Mouse (Mus musculus) ES-Bruce4 (cell line): ENCODE data around the gene Bbs2. TPM values are rescaled to one million over a fixed set of nuclear protein-coding genes. Genes with fewer than 3 reads are reported as not detected.
"Not testable (repeated sequence)": the region's sequence is repeated elsewhere in the genome, so short reads cannot be mapped to it uniquely, and the experiment has no call there.

ENCODE experiments used
- H3K27ac ChIP-seq: 2 replicates; pipeline ENCODE4 v1.5.1; 2012; ENCODE audit warnings: low read length, inconsistent platforms; ENCODE audit not compliant: insufficient read depth
- H3K27me3 ChIP-seq: 2 replicates; pipeline ENCODE4 v1.6.1; 2012; ENCODE audit warnings: mild to moderate bottlenecking, low read length, inconsistent platforms; ENCODE audit not compliant: control insufficient read depth, poor library complexity, insufficient read depth, severe bottlenecking
- H3K36me3 ChIP-seq: 2 replicates; pipeline ENCODE4 v1.6.1; 2012; ENCODE audit warnings: inconsistent platforms, mild to moderate bottlenecking, low read length, moderate library complexity; ENCODE audit not compliant: control insufficient read depth, poor library complexity, insufficient read depth, severe bottlenecking
- H3K4me1 ChIP-seq: one replicate; pipeline ENCODE4 v1.8.1; 2011; ENCODE audit warnings: low read length; ENCODE audit not compliant: control insufficient read depth, insufficient read depth
- H3K4me3 ChIP-seq: 2 replicates; pipeline ENCODE4 v1.5.1; 2011; ENCODE audit warnings: low read depth, mild to moderate bottlenecking, low read length
- H3K9ac ChIP-seq: 2 replicates; pipeline ENCODE4 v1.6.1; 2012; ENCODE audit warnings: low read depth, mild to moderate bottlenecking, inconsistent platforms; ENCODE audit not compliant: poor library complexity, severe bottlenecking
- H3K9me3 ChIP-seq: replicated peaks from 2 replicates; pipeline ENCODE4 v1.6.1; 2012; ENCODE audit warnings: mild to moderate bottlenecking, low read length, inconsistent platforms; ENCODE audit not compliant: control insufficient read depth, poor library complexity, insufficient read depth, severe bottlenecking
- CTCF ChIP-seq: IDR thresholded peaks from one replicate; pipeline ENCODE4 v1.8.1; 2011; ENCODE audit warnings: low read depth, low read length
- EP300 ChIP-seq: IDR thresholded peaks from 2 replicates; pipeline ENCODE4 v1.6.1; 2011; ENCODE audit warnings: low read depth, low read length; ENCODE audit not compliant: insufficient read depth
- POLR2A ChIP-seq: IDR thresholded peaks from one replicate; pipeline ENCODE4 v1.8.1; 2011; ENCODE audit warnings: low read length; ENCODE audit not compliant: insufficient read depth
- polyA plus RNA-seq: library from polyadenylated mRNA; stranded (reverse); fragments of >200 nt; gene quantifications from 2 replicates; pipeline ENCODE4 v1.2.4, GENCODE M21; 2011; ENCODE audit warnings: low read depth; ENCODE audit not compliant: missing spikeins, insufficient read depth, insufficient read length

Bbs2 gene
- polyA plus RNA-seq, 1 experiment: 19.3 TPM

GRCm38 (mm10) chr8:94047845-94048244 is 50.9 kb downstream of the Bbs2 start:
- TF ChIP-seq EP300 (no peak), CTCF (no peak), POLR2A (no peak)
- no peak overlapping the region for H3K27ac ChIP-seq
- no peaks in the 10 kb centered on the region for H3K4me1 ChIP-seq
- no peak overlapping the region for H3K9ac ChIP-seq
- H3K9me3 ChIP-seq: no peaks in the 10 kb centered on the region
- H3K27me3 ChIP-seq: no peaks in the 10 kb centered on the region
- H3K4me3 ChIP-seq: no peak overlapping the region
- H3K36me3 ChIP-seq: peaks cover 10% of the 10 kb centered on the region

- Histone ChIP-seq H3K4me1 (peaks cover 1% of the 10 kb centered on the region), H3K4me3 (peak overlapping the region; percentile 77), H3K27me3 (no peaks in the 10 kb centered on the region), H3K9me3 (no peaks in the 10 kb centered on the region), H3K27ac (no peak overlapping the region), H3K36me3 (peaks cover 10% of the 10 kb centered on the region), H3K9ac (peak overlapping the region; percentile 41)
- TF ChIP-seq CTCF: no peak
- TF ChIP-seq EP300: no peak
- no peak for TF ChIP-seq POLR2A
Measured at GRCm38 (mm10) chr8:94037806-94038205, 60.9 kb downstream of the Bbs2 start.

GRCm38 (mm10) chr8:94036944-94037524 is 61.7 kb downstream of the Bbs2 start, which contains the start of the genes Nudt21 and Ogfod1:
Gene Nudt21 (minus strand): TSS chr8:94037031.
Gene Ogfod1 (plus strand): TSS chr8:94037198.
- H3K27me3 ChIP-seq: no peaks in the 10 kb centered on the region
- peak within 1 kb of the TSS; percentile 86 for H3K27ac ChIP-seq
- H3K9me3 ChIP-seq: no peaks in the 10 kb centered on the region
- H3K4me1 ChIP-seq: peaks cover 1% of the 10 kb centered on the region
- peak within 1 kb of the TSS; percentile 97 for H3K4me3 ChIP-seq
- peak within 1 kb of the TSS; percentile 91 for H3K9ac ChIP-seq
- peaks cover 10% of the 10 kb centered on the region for H3K36me3 ChIP-seq
- TF ChIP-seq EP300 (no peak), CTCF (no peak), POLR2A (no peak)

DNA sequence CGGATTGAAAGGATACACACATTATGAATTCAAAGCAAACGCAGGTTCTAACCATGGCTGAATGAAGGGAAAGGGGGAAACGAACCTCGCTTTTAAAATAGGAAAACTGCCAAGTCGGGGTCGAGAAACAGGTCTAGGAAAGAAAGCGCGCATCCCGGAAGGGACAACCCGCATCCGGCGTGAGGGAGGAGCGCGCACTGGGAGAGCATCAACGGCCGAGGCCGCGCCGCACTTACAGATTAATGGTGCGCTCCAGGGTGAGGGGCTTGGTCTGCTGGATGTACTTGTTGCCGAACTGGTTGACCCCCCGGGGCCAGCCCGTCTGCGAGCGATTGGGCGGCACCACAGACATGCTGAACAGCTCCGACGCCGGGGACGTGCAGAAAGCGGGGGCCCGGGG is 62.2 kb downstream of the Bbs2 start:
- H3K4me1 ChIP-seq, H3K27me3 ChIP-seq, H3K9me3 ChIP-seq: not testable (repeated sequence)
- peak overlapping the region; percentile 86 for H3K27ac ChIP-seq
- peak overlapping the region; percentile 97 for H3K4me3 ChIP-seq
- H3K36me3 ChIP-seq: peaks cover 14% of the 10 kb centered on the region
- H3K9ac ChIP-seq: peak overlapping the region; percentile 91

GRCm38 (mm10) chr8:94035200-94035599 is 63.5 kb downstream of the Bbs2 start:
- Histone ChIP-seq H3K4me3 (peak overlapping the region; percentile 56), H3K27me3 (no peaks in the 10 kb centered on the region), H3K36me3 (peaks cover 27% of the 10 kb centered on the region), H3K9me3 (no peaks in the 10 kb centered on the region), H3K9ac (peak overlapping the region; percentile 91), H3K27ac (no peak overlapping the region), H3K4me1 (peaks cover 3% of the 10 kb centered on the region)
- no peak for TF ChIP-seq EP300
- no peak for TF ChIP-seq POLR2A
- TF ChIP-seq CTCF: no peak

GRCm38 (mm10) chr8:94033601-94034000 is 65.1 kb downstream of the Bbs2 start:
- H3K27me3 ChIP-seq: no peaks in the 10 kb centered on the region
- H3K9me3 ChIP-seq: no peaks in the 10 kb centered on the region
- H3K9ac ChIP-seq: peak overlapping the region; percentile 24; the same call in 1 of the 2 replicates
- no peak for TF ChIP-seq EP300
- H3K4me1 ChIP-seq: peaks cover 3% of the 10 kb centered on the region
- H3K4me3 ChIP-seq: no peak overlapping the region
- H3K27ac ChIP-seq: peak overlapping the region; percentile 41; the same call in 1 of the 2 replicates
- H3K36me3 ChIP-seq: peaks cover 33% of the 10 kb centered on the region
